Mouse (Mus musculus) heart, postnatal 0 days (tissue): ENCODE measurements around the gene Olfr49.

ENCODE experiments used
- CTCF ChIP-seq: IDR thresholded peaks from 2 replicates; pipeline ENCODE4 v1.5.1; 2016; ENCODE audit warnings: antibody characterized with exemption, control low read depth, low read depth
- EP300 ChIP-seq: IDR thresholded peaks from 2 replicates; pipeline ENCODE4 v1.6.1; 2016; ENCODE audit warnings: antibody characterized with exemption, low read depth

- no peak for TF ChIP-seq CTCF
- no peak for TF ChIP-seq EP300
Measured at GRCm38 (mm10) chr14:54324486-54324885, 39.7 kb upstream of the Olfr49 start.
